Mouse (Mus musculus): ENCODE data around the gene Unc13d. TPM values are rescaled to one million over a fixed set of nuclear protein-coding genes. Genes with fewer than 3 reads are reported as not detected.

Gene Unc13d
- polyA plus RNA-seq, 1 experiment: 9.1 TPM

GRCm38 (mm10) chr11:116075539-116076265 lies 2.1 kb downstream of the Unc13d start:
- no peaks in the 10 kb centered on the region for H3K27me3 ChIP-seq (ENCODE audit: control insufficient read depth, insufficient read depth, insufficient read length)
- H3K36me3 ChIP-seq (ENCODE audit: control insufficient read depth, insufficient read depth): peaks cover 20% of the 10 kb centered on the region
- no peaks in the 10 kb centered on the region for H3K79me2 ChIP-seq (ENCODE audit: control insufficient read depth, insufficient read depth)
- no peak overlapping the region for H3ac ChIP-seq (ENCODE audit: control insufficient read depth, insufficient read length)
- H3K4me2 ChIP-seq (ENCODE audit: low read depth): no peak overlapping the region
- no peak overlapping the region for H3K4me3 ChIP-seq
- TF ChIP-seq USF1 (IDR thresholded peaks at IDR 0.05; ENCODE audit: low read depth) (no peak), CEBPB (IDR thresholded peaks at IDR 0.05; ENCODE audit: insufficient read depth, poor library complexity, severe bottlenecking) (no peak), MYOD1 (IDR thresholded peaks at IDR 0.05; ENCODE audit: control insufficient read depth in 1 of 3, insufficient read length in 2 of 3, low read depth in 2 of 3) (no peak), TCF12 (IDR thresholded peaks at IDR 0.05; ENCODE audit: insufficient read depth, poor library complexity, severe bottlenecking) (no peak), SRF (IDR thresholded peaks at IDR 0.05; ENCODE audit: control insufficient read depth, insufficient read length, low read depth) (no peak), REST (IDR thresholded peaks at IDR 0.05; ENCODE audit: insufficient read depth, insufficient read length) (no peak), MYOG (IDR thresholded peaks at IDR 0.05; ENCODE audit: control insufficient read depth in 1 of 3, insufficient read depth in 1 of 3, insufficient read length in 2 of 3, low read depth in 2 of 3) (no peak), MAX (IDR thresholded peaks at IDR 0.05; ENCODE audit: low read depth) (no peak), E2F4 (IDR thresholded peaks at IDR 0.05; ENCODE audit: insufficient read depth) (no peak), TCF3 (IDR thresholded peaks at IDR 0.05; ENCODE audit: insufficient read length, low read depth) (no peak), POLR2A (IDR thresholded peaks at IDR 0.05; ENCODE audit: insufficient read length, low read depth) (no peak), POLR2AphosphoS2 (IDR thresholded peaks at IDR 0.05; ENCODE audit: insufficient read length, low read depth) (no peak)

- TF ChIP-seq REST (IDR thresholded peaks at IDR 0.05; ENCODE audit: insufficient read depth, insufficient read length): no peak
- peaks cover 8% of the 10 kb centered on the region for H3K36me3 ChIP-seq (ENCODE audit: control insufficient read depth, insufficient read depth)
- H3K4me2 ChIP-seq (ENCODE audit: low read depth): peak overlapping the region; percentile 30
- no peak overlapping the region for H3K4me3 ChIP-seq
- no peaks in the 10 kb centered on the region for H3K79me2 ChIP-seq (ENCODE audit: control insufficient read depth, insufficient read depth)
- H3K27me3 ChIP-seq (ENCODE audit: control insufficient read depth, insufficient read depth, insufficient read length): no peaks in the 10 kb centered on the region
- H3ac ChIP-seq (ENCODE audit: control insufficient read depth, insufficient read length): no peak overlapping the region
These were observed 3.2 kb downstream of the Unc13d start for GRCm38 (mm10) chr11:116074436-116074991.

GRCm38 (mm10) chr11:116072608-116073007 lies 5.2 kb downstream of the Unc13d start:
- Histone ChIP-seq H3K27me3 (ENCODE audit: control insufficient read depth, insufficient read depth, insufficient read length) (no peaks in the 10 kb centered on the region), H3ac (ENCODE audit: control insufficient read depth, insufficient read length) (no peak overlapping the region), H3K36me3 (ENCODE audit: control insufficient read depth, insufficient read depth) (no peaks in the 10 kb centered on the region), H3K79me2 (ENCODE audit: control insufficient read depth, insufficient read depth) (no peaks in the 10 kb centered on the region), H3K4me2 (ENCODE audit: low read depth) (peak overlapping the region; percentile 7), H3K4me3 (no peak overlapping the region)
- TF ChIP-seq MAX (IDR thresholded peaks at IDR 0.05; ENCODE audit: low read depth) (no peak), POLR2AphosphoS2 (IDR thresholded peaks at IDR 0.05; ENCODE audit: insufficient read length, low read depth) (no peak), MYOD1 (IDR thresholded peaks at IDR 0.05; ENCODE audit: control insufficient read depth in 1 of 3, insufficient read length in 2 of 3, low read depth in 2 of 3) (peak in 2 of 3 experiments; percentile 33 to 72), MYOG (IDR thresholded peaks at IDR 0.05; ENCODE audit: control insufficient read depth in 1 of 3, insufficient read depth in 1 of 3, insufficient read length in 2 of 3, low read depth in 2 of 3) (peak; percentile 42 to 94 (median 65))

DNA sequence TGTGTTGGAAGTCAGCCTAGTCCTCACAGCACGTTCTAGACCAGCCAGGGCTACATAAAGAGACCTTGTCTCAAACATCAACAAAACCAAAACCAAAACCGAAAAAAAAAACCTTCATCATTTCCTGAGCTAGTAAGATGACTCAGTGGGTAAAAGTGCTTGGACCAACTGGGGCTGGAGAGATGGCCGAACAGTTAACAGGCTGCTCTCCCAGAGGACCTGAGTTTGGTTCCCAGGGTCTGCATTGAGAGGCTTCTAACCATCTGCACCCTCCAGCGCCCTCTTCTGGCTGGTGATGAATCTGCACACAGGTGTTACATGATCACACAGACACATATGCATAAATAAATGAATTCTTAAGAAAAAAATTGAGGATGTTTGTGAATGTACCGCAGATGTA lies 6.3 kb downstream of the Unc13d start:
- no peak overlapping the region for H3K4me3 ChIP-seq
- no peak overlapping the region for H3ac ChIP-seq (ENCODE audit: control insufficient read depth, insufficient read length)
- TF ChIP-seq MAX (IDR thresholded peaks at IDR 0.05; ENCODE audit: low read depth) (no peak), USF1 (IDR thresholded peaks at IDR 0.05; ENCODE audit: low read depth) (no peak)
- H3K4me2 ChIP-seq (ENCODE audit: low read depth): peak overlapping the region; percentile 22
- H3K36me3 ChIP-seq (ENCODE audit: control insufficient read depth, insufficient read depth): no peaks in the 10 kb centered on the region
- H3K79me2 ChIP-seq (ENCODE audit: control insufficient read depth, insufficient read depth): no peaks in the 10 kb centered on the region
- no peaks in the 10 kb centered on the region for H3K27me3 ChIP-seq (ENCODE audit: control insufficient read depth, insufficient read depth, insufficient read length)

DNA sequence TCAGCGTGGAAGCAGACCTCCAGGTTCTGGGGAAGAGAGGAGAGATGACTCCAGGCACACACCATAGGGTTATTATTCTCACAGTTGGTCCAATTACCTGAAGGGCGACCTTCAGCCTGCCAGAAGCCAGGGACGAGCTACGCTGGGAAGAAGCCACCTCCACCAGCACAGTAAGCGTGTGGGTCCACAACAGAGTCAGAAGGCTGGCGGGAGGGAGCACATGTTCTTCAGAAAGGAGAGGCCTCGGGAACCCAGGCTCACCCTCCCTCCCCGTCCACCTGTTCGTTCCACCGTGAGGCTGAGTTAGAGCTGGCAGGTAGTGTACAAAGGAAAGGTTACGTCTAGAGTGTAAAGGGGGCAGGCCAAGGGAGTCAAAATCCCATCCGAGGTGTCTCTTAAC lies 12.4 kb downstream of the Unc13d start:
- no peaks in the 10 kb centered on the region for H3K79me2 ChIP-seq (ENCODE audit: control insufficient read depth, insufficient read depth)
- no peak overlapping the region for H3K4me3 ChIP-seq
- TF ChIP-seq MYOG (IDR thresholded peaks at IDR 0.05; ENCODE audit: control insufficient read depth in 1 of 3, insufficient read depth in 1 of 3, insufficient read length in 2 of 3, low read depth in 2 of 3): no peak
- no peak for TF ChIP-seq SRF (IDR thresholded peaks at IDR 0.05; ENCODE audit: control insufficient read depth, insufficient read length, low read depth)
- TF ChIP-seq USF1 (IDR thresholded peaks at IDR 0.05; ENCODE audit: low read depth): no peak
- TF ChIP-seq REST (IDR thresholded peaks at IDR 0.05; ENCODE audit: insufficient read depth, insufficient read length): no peak
- no peak for TF ChIP-seq CEBPB (IDR thresholded peaks at IDR 0.05; ENCODE audit: insufficient read depth, poor library complexity, severe bottlenecking)
- TF ChIP-seq MAX (IDR thresholded peaks at IDR 0.05; ENCODE audit: low read depth): no peak
- no peak for TF ChIP-seq POLR2A (IDR thresholded peaks at IDR 0.05; ENCODE audit: insufficient read length, low read depth)
- no peak for TF ChIP-seq TCF3 (IDR thresholded peaks at IDR 0.05; ENCODE audit: insufficient read length, low read depth)
- no peak for TF ChIP-seq POLR2AphosphoS2 (IDR thresholded peaks at IDR 0.05; ENCODE audit: insufficient read length, low read depth)
- no peak for TF ChIP-seq E2F4 (IDR thresholded peaks at IDR 0.05; ENCODE audit: insufficient read depth)
- TF ChIP-seq MYOD1 (IDR thresholded peaks at IDR 0.05; ENCODE audit: control insufficient read depth in 1 of 3, insufficient read length in 2 of 3, low read depth in 2 of 3): no peak
- TF ChIP-seq TCF12 (IDR thresholded peaks at IDR 0.05; ENCODE audit: insufficient read depth, poor library complexity, severe bottlenecking): no peak
- no peak overlapping the region for H3ac ChIP-seq (ENCODE audit: control insufficient read depth, insufficient read length)
- peaks cover 1% of the 10 kb centered on the region for H3K36me3 ChIP-seq (ENCODE audit: control insufficient read depth, insufficient read depth)
- no peaks in the 10 kb centered on the region for H3K27me3 ChIP-seq (ENCODE audit: control insufficient read depth, insufficient read depth, insufficient read length)
- H3K4me2 ChIP-seq (ENCODE audit: low read depth): no peak overlapping the region
